Mouse (Mus musculus): Measurements from ENCODE around the gene Nnmt.

DNA sequence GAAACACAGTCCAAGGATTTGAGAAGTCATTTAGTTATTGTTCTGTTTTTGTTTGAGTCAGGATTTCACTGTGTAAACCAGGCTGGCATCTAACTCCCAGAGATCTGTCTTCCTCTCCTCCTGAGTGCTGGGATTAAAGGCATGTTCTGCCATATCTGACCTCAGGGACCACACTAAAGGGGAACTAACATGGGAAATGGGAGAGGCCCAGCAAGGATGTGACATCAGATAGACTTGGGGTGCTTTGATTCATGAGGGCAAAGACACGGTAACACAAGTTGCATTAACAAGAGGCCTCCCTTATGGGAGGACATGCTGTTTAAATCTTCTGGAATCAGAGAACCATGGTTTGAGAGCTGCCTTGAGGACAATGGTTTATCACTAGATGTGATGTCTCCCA lies 24.1 kb downstream of the Nnmt start:
- no peak for TF ChIP-seq CTCF (conservative IDR thresholded peaks at IDR 0.05; ENCODE audit: insufficient read depth, insufficient read length, low read depth, low read length)
- no peak for TF ChIP-seq POLR2A (IDR thresholded peaks at IDR 0.05; ENCODE audit: low read depth, low read length)
